Mouse (Mus musculus) embryonic facial prominence, embryonic 14.5 days (tissue): ENCODE measurements at regions not wholly inside any gene's neighbourhood (a gene's known extent, or its start where the extent isn't known, plus 50 kb on each side); places are given as distances from the start of the nearest gene placed in this dataset.

Experiments
- ATAC-seq: fragments of 200-750 bp; cut with Nextera tagmentation; 2 replicates; pipeline ENCODE4 v1.8.0; 2017; ENCODE audit warnings: low read depth, moderate number of reproducible peaks, moderate TSS enrichment
- DNase-seq: peaks from one replicate; pipeline ENCODE4 v3.0.0-alpha.2; 2015; ENCODE audit warnings: low spot score
- H3K27ac ChIP-seq: fragments of 300-500 bp; sonication (generic); replicated peaks from 2 replicates; pipeline ENCODE4 v1.5.1; 2014; ENCODE audit warnings: low read depth, mild to moderate bottlenecking, low read length, moderate library complexity
- H3K27me3 ChIP-seq: fragments of 300-500 bp; sonication (generic); replicated peaks from 2 replicates; pipeline ENCODE4 v1.6.1; 2014; ENCODE audit warnings: low read length; ENCODE audit not compliant: control insufficient read depth, insufficient read depth
- H3K36me3 ChIP-seq: fragments of 300-500 bp; sonication (generic); 2 replicates; pipeline ENCODE4 v1.6.1; 2014; ENCODE audit warnings: low read length, mixed read lengths; ENCODE audit not compliant: control insufficient read depth, insufficient read depth
- H3K4me1 ChIP-seq: fragments of 300-500 bp; sonication (generic); 2 replicates; pipeline ENCODE4 v1.6.1; 2014; ENCODE audit warnings: antibody characterized with exemption, low read length; ENCODE audit not compliant: control insufficient read depth, insufficient read depth
- H3K4me2 ChIP-seq: fragments of 300-500 bp; sonication (generic); 2 replicates; pipeline ENCODE4 v1.6.1; 2014; ENCODE audit warnings: low read depth, mild to moderate bottlenecking, low read length, moderate library complexity, mixed read lengths
- H3K4me3 ChIP-seq: fragments of 300-500 bp; sonication (generic); 2 replicates; pipeline ENCODE4 v1.5.1; 2014; ENCODE audit warnings: low read depth, mild to moderate bottlenecking, low read length
- H3K9ac ChIP-seq: fragments of 300-500 bp; sonication (generic); 2 replicates; pipeline ENCODE4 v1.6.1; 2014; ENCODE audit warnings: low read depth, mild to moderate bottlenecking, low read length, moderate library complexity, mixed read lengths
- H3K9me3 ChIP-seq: fragments of 300-500 bp; sonication (generic); 2 replicates; pipeline ENCODE4 v1.6.1; 2016; ENCODE audit warnings: low read length; ENCODE audit not compliant: control insufficient read depth
- WGBS: fragments of 180-500 bp; shearing (Covaris S2); extraction: QIAGEN DNeasy Blood & Tissue Kit; methylation state at CpG from one replicate; pipeline ENCODE4 v1.1.7; 2014; 5-methylcytosine and 5-hydroxymethylcytosine counted together

GRCm38 (mm10) chr4:105352953-105353352 lies 195.8 kb downstream of the Plpp3 start:
- DNase-seq (no peak), ATAC-seq (no peak)
- no peaks in the 10 kb centered on the region for H3K4me1 ChIP-seq
- WGBS, result 68% methylated on average over 3 of the region's 3 CpGs
- no peaks in the 10 kb centered on the region for H3K27me3 ChIP-seq
- H3K27ac ChIP-seq, result no peak overlapping the region
- H3K9ac ChIP-seq, result no peak overlapping the region
- H3K4me2 ChIP-seq, result no peak overlapping the region
- no peaks in the 10 kb centered on the region for H3K36me3 ChIP-seq
- no peaks in the 10 kb centered on the region for H3K9me3 ChIP-seq
- no peak overlapping the region for H3K4me3 ChIP-seq

DNA sequence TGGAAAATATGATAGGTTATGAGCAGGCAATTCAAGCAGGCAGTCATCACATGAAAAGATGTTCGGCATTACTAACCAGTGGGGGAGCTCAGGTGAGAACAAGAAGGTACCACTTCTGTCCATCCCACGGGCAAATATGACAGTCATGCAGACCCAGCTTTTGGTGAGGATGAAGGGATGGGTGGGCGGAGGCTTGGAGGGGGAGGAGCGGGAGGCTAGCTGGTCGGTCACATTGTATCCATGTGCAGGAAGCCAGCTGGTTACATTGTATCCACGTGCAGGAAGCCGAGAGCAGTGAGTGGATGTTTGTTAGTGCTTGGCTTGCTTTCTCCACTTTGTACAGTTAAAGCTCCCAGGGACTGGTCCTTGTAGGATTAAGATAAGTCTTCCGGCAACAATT lies 196.9 kb downstream of the Plpp3 start:
- no peaks in the 10 kb centered on the region for H3K27me3 ChIP-seq
- H3K27ac ChIP-seq, result no peak overlapping the region
- H3K9ac ChIP-seq, result no peak overlapping the region
- no peak overlapping the region for H3K4me2 ChIP-seq
- H3K36me3 ChIP-seq, result no peaks in the 10 kb centered on the region
- no peak for DNase-seq
- WGBS, result 58% methylated on average over 8 of the region's 8 CpGs
- no peaks in the 10 kb centered on the region for H3K9me3 ChIP-seq
- H3K4me1 ChIP-seq, result no peaks in the 10 kb centered on the region
- ATAC-seq, result no peak
- H3K4me3 ChIP-seq, result no peak overlapping the region

DNA sequence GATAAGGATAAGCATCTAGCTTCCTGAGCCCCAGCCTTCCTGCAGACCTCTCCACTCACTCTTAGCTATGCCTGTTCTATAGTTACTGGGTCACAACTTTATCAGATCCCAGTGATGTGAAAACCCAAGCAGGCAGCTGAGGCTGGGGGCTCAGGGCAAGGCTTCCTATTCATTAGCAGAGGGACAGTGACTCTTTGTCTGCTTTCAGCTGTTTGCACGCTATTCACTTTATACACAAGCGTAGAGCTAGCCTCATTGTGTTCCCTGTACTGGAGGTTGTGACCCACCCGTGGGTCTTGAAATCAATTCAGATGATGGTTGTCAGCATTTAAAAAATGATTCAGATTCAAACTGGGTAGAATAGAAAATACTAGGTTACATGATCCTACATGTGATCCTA lies 199.5 kb downstream of the Plpp3 start:
- no peaks in the 10 kb centered on the region for H3K9me3 ChIP-seq
- no peak overlapping the region for H3K4me3 ChIP-seq
- no peak for DNase-seq
- ATAC-seq, result no peak
- no peak overlapping the region for H3K27ac ChIP-seq
- H3K27me3 ChIP-seq, result no peaks in the 10 kb centered on the region
- H3K9ac ChIP-seq, result no peak overlapping the region
- H3K4me2 ChIP-seq, result no peak overlapping the region
- WGBS, result 58% methylated on average over 3 of the region's 3 CpGs
- H3K36me3 ChIP-seq, result no peaks in the 10 kb centered on the region
- H3K4me1 ChIP-seq, result no peaks in the 10 kb centered on the region

GRCm38 (mm10) chr4:105358725-105359124 lies 201.6 kb downstream of the Plpp3 start:
- WGBS, result 58% methylated on average over 2 of the region's 2 CpGs
- no peak overlapping the region for H3K4me2 ChIP-seq
- no peaks in the 10 kb centered on the region for H3K36me3 ChIP-seq
- no peak overlapping the region for H3K27ac ChIP-seq
- ATAC-seq (no peak), DNase-seq (no peak)
- H3K9ac ChIP-seq, result no peak overlapping the region
- H3K4me1 ChIP-seq, result no peaks in the 10 kb centered on the region
- no peaks in the 10 kb centered on the region for H3K27me3 ChIP-seq
- no peaks in the 10 kb centered on the region for H3K9me3 ChIP-seq
- no peak overlapping the region for H3K4me3 ChIP-seq

DNA sequence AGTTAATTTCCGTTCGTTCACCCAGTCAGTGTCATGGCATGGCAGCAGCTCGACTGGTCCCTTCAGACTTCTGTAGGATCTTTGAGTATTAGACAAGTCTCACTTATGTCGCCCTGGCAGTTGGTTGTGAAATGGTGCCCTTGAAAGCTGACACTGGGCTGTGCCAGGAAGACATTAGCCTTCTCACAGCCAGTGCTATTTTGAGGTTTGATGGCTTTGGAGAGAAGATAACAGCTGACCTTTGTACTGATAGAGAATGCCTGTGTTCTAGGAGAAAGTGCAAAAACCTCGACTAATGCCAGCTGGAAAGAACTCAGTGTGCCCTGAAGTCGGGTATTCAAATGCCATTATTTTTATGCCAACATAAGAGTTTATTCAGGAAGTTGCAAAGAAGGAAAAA lies 207.3 kb downstream of the Plpp3 start:
- H3K27ac ChIP-seq, result no peak overlapping the region
- ATAC-seq, result no peak
- no peaks in the 10 kb centered on the region for H3K27me3 ChIP-seq
- H3K9ac ChIP-seq, result no peak overlapping the region
- no peak overlapping the region for H3K4me3 ChIP-seq
- DNase-seq, result no peak
- H3K9me3 ChIP-seq, result no peaks in the 10 kb centered on the region
- WGBS, result 78% methylated on average over 6 of the region's 6 CpGs
- H3K4me2 ChIP-seq, result no peak overlapping the region
- H3K4me1 ChIP-seq, result no peaks in the 10 kb centered on the region
- H3K36me3 ChIP-seq, result no peaks in the 10 kb centered on the region

DNA sequence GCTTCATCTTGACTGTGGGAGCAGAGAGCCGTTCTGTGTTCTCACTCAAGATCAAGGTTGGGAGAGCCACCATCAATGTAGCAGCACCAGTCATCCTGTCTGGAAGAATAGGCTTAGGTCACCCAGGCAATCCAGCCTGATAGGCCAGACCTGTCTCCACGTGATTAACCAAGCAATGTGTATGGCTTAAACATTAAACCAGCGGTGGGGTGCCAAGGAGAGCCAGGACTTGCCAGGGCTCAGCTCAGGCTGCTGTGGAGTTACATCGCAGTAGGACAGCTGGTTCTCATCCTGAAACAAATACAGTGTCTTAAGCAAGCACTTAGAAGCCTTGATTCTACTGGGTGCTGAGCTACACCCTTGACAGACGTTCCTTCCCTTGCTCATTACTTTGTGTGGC lies 207.9 kb downstream of the Plpp3 start:
- Histone ChIP-seq H3K27me3 (no peaks in the 10 kb centered on the region), H3K4me3 (no peak overlapping the region), H3K27ac (no peak overlapping the region), H3K9me3 (no peaks in the 10 kb centered on the region), H3K4me2 (no peak overlapping the region), H3K9ac (no peak overlapping the region), H3K4me1 (no peaks in the 10 kb centered on the region), H3K36me3 (no peaks in the 10 kb centered on the region)
- no peak for DNase-seq
- no peak for ATAC-seq
- WGBS, result 73% methylated on average over 5 of the region's 5 CpGs

DNA sequence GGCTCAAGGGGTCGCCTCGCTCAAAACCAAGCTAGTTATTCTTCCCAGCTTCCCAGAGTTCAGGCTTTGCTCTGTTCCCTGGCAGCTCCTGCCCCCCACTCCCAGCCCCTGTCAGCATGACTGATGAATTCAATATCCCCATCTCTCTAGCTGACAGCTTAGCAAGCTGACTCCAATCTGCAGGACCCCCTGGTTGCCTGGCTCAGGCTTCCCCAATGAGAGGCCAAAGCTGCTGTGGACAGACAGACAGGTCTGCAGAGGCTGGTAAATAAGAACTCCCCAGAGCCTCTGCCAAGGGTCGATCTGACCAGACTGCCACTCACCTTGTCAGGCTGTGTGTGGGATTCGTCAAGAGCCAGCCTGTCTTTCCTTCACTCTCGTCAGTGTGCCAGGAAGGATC lies 219.4 kb downstream of the Plpp3 start:
- DNase-seq (no peak), ATAC-seq (no peak)
- H3K27ac ChIP-seq, result no peak overlapping the region
- H3K36me3 ChIP-seq, result no peaks in the 10 kb centered on the region
- no peak overlapping the region for H3K4me3 ChIP-seq
- peaks cover 6% of the 10 kb centered on the region; the same call in 1 of the 2 replicates for H3K4me1 ChIP-seq
- no peak overlapping the region for H3K9ac ChIP-seq
- WGBS, result 27% methylated on average over 5 of the region's 5 CpGs
- no peaks in the 10 kb centered on the region for H3K9me3 ChIP-seq
- H3K27me3 ChIP-seq, result no peaks in the 10 kb centered on the region
- no peak overlapping the region for H3K4me2 ChIP-seq

- 30% methylated on average over 11 of the region's 11 CpGs for WGBS
Observed at GRCm38 (mm10) chr4:105377469-105378187, 220.5 kb downstream of the Plpp3 start.

DNA sequence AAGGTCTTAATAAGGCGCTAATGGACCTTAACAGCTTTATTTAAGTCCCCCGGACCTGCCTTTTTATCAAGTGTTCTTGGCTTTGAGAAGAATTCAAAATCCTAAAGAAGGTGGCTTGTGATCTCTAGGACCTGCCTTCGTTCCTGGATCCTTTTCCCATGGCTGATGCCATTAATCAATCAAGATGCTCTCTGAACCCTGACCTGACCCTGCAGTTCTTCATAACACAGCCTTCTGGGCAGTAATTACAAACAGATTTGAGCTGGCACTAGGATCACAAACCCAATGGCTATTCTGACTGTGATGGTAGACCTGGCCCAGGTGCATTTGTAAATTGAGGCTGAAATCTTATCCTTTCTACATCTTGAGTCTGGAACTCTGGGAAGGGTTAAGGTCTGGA lies 227.7 kb downstream of the Plpp3 start:
- ATAC-seq (no peak), DNase-seq (no peak)
- 39% methylated on average over 3 of the region's 3 CpGs for WGBS
- no peaks in the 10 kb centered on the region for H3K27me3 ChIP-seq
- H3K4me2 ChIP-seq, result no peak overlapping the region
- H3K9ac ChIP-seq, result no peak overlapping the region
- no peaks in the 10 kb centered on the region for H3K9me3 ChIP-seq
- H3K4me3 ChIP-seq, result no peak overlapping the region
- no peak overlapping the region for H3K27ac ChIP-seq
- H3K4me1 ChIP-seq, result peaks cover 3% of the 10 kb centered on the region; the same call in 1 of the 2 replicates
- no peaks in the 10 kb centered on the region for H3K36me3 ChIP-seq

More at GRCm38 (mm10) chr4:105377469-105378187, 220.5 kb downstream of the Plpp3 start:
- Histone ChIP-seq H3K36me3 (no peaks in the 10 kb centered on the region), H3K4me1 (peaks cover 6% of the 10 kb centered on the region; the same call in 1 of the 2 replicates), H3K27ac (no peak overlapping the region), H3K4me3 (no peak overlapping the region), H3K4me2 (no peak overlapping the region), H3K27me3 (no peaks in the 10 kb centered on the region), H3K9ac (no peak overlapping the region), H3K9me3 (no peaks in the 10 kb centered on the region)
- 0 out of 2 replicates have a peak, but pooled peaks have one; percentile 37 for ATAC-seq
- DNase-seq, result peak; percentile 42
